Mouse (Mus musculus): ENCODE results near the gene Chmp2b.

DNA sequence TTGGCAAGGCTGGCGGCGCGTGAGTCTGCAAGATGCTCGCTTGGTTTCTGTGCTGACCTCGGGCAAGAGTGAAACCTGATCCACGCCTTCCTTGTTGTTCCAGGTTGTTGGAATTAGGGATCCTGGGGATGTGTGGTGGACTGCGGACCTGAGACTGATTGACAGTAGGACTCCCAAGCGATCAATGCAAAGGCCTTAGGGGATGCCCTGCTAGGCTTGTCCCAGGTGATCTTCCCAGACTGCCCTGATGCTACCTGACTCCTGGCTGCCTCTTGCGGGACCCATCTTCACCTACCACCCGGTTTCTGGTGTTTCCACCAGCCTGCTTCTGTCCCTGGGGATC, 309 bp upstream of the Chmp2b start:
- TF ChIP-seq POLR2A (IDR thresholded peaks at IDR 0.05; ENCODE audit: low read depth, low read length) (peak; percentile 65; the same call in 1 of the 2 replicates), CTCF (IDR thresholded peaks at IDR 0.05; ENCODE audit: borderline replicate concordance, insufficient read depth, low read length) (no peak)

All from embryonic fibroblast, embryonic 13.5 days (primary cell).